Mouse (Mus musculus) myocyte (in vitro differentiated cells): ENCODE results near the gene Pappa2.

ENCODE experiments used
- MYOG ChIP-seq, 3 experiments: IDR thresholded peaks; one replicate each; pipeline ENCODE4 v1.6.1; 2011; ENCODE audit warnings: control low read depth in 2 of 3, low read depth in 2 of 3, mild to moderate bottlenecking in 2 of 3; ENCODE audit not compliant: insufficient read length in 2 of 3, control insufficient read depth in 1 of 3, insufficient read depth in 1 of 3
- POLR2A ChIP-seq: IDR thresholded peaks from one replicate; pipeline ENCODE4 v1.6.1; 2011; ENCODE audit warnings: low read depth, mild to moderate bottlenecking, control low read depth, moderate library complexity; ENCODE audit not compliant: insufficient read length
- POLR2AphosphoS2 ChIP-seq: IDR thresholded peaks from one replicate; pipeline ENCODE4 v1.6.1; 2011; ENCODE audit warnings: low read depth, control low read depth; ENCODE audit not compliant: insufficient read length
- REST ChIP-seq: IDR thresholded peaks from one replicate; pipeline ENCODE4 v1.6.1; 2011; ENCODE audit warnings: mild to moderate bottlenecking, control low read depth, moderate library complexity; ENCODE audit not compliant: insufficient read depth, insufficient read length
- USF1 ChIP-seq: IDR thresholded peaks from one replicate; pipeline ENCODE4 v1.6.1; 2011; ENCODE audit warnings: low read depth, mild to moderate bottlenecking, control low read depth, moderate library complexity

GRCm38 (mm10) chr1:158934447-158934846 lies 45.8 kb downstream of the Pappa2 start:
- no peak for TF ChIP-seq USF1
- TF ChIP-seq POLR2AphosphoS2: no peak
- TF ChIP-seq MYOG (IDR thresholded peaks at IDR 0.05; ENCODE audit: control insufficient read depth in 1 of 3, insufficient read depth in 1 of 3, insufficient read length in 2 of 3, low read depth in 2 of 3): no peak
- TF ChIP-seq POLR2A: no peak
- no peak for TF ChIP-seq REST
